ENCODE assay signal across 17 mouse cellular contexts in genomic region chr5:113467072-113467471, GRCm38 (mm10). TPM values are rescaled to one million over a fixed set of nuclear protein-coding genes. Genes with fewer than 3 reads are reported as not detected.
A peak's percentile ranks its signal among the peaks of the same experiment; 100 is the strongest.
DNase-seq lines count a peak whose midpoint lies in the region; ATAC-seq lines count a peak whose summit lies in the region.
"Had no signal": no experiment of that assay in that cellular context is flagged by ENCODE, and none has a peak within 500 bp of the region (broad histone marks: within the 10 kb centered on the region; RNA-seq: fewer than 3 reads in every experiment).

No protein-coding gene starts in this region.

- no peak overlapping the region for H3K4me2 ChIP-seq in forebrain, embryonic 14.5 days (ENCODE audit: low read length)
- no peak overlapping the region for H3K4me2 ChIP-seq in forebrain, embryonic 15.5 days (replicated peaks)
- H3K4me2 ChIP-seq in midbrain, embryonic 13.5 days (replicated peaks): no peak overlapping the region
- H3K4me2 ChIP-seq in embryonic facial prominence, embryonic 12.5 days (replicated peaks): no peak overlapping the region
- H3K4me2 ChIP-seq in midbrain, embryonic 15.5 days: no peak overlapping the region

- no peak overlapping the region for H3K27ac ChIP-seq in forebrain, embryonic 14.5 days (ENCODE audit: low read depth, low read length)
- H3K27ac ChIP-seq in forebrain, embryonic 15.5 days (replicated peaks): no peak overlapping the region
- H3K27ac ChIP-seq in midbrain, embryonic 10.5 days (replicated peaks): peak overlapping the region; percentile 75
- no peak overlapping the region for H3K27ac ChIP-seq in midbrain, embryonic 13.5 days
- H3K27ac ChIP-seq in embryonic facial prominence, embryonic 12.5 days: peak overlapping the region; percentile 76
- H3K27ac ChIP-seq in midbrain, embryonic 15.5 days: peak overlapping the region; percentile 22
- H3K27ac ChIP-seq: heart, embryonic 10.5 days; kidney, postnatal 0 days had no signal

- ATAC-seq in forebrain, embryonic 14.5 days: no peak
- ATAC-seq in forebrain, embryonic 15.5 days (replicated peaks): no peak
- no peak for ATAC-seq in midbrain, embryonic 13.5 days
- ATAC-seq in embryonic facial prominence, embryonic 12.5 days (ENCODE audit: insufficient number of reproducible peaks, insufficient read depth, low FRiP score, low TSS enrichment): no peak
- no peak for ATAC-seq in midbrain, embryonic 15.5 days (replicated peaks)

- no peaks in the 10 kb centered on the region for H3K36me3 ChIP-seq in forebrain, embryonic 14.5 days (ENCODE audit: control insufficient read depth, insufficient read depth, low read length)
- no peaks in the 10 kb centered on the region for H3K36me3 ChIP-seq in forebrain, embryonic 15.5 days
- H3K36me3 ChIP-seq in midbrain, embryonic 10.5 days: no peaks in the 10 kb centered on the region
- H3K36me3 ChIP-seq in midbrain, embryonic 13.5 days: no peaks in the 10 kb centered on the region
- no peaks in the 10 kb centered on the region for H3K36me3 ChIP-seq in embryonic facial prominence, embryonic 12.5 days
- no peaks in the 10 kb centered on the region for H3K36me3 ChIP-seq in midbrain, embryonic 15.5 days (replicated peaks)
- H3K36me3 ChIP-seq: heart, embryonic 10.5 days; neural tube, embryonic 15.5 days had no signal

- peaks cover 5% of the 10 kb centered on the region; the same call in 1 of the 2 replicates for H3K4me1 ChIP-seq in forebrain, embryonic 14.5 days (ENCODE audit: control insufficient read depth, insufficient read depth, low read length)
- H3K4me1 ChIP-seq in forebrain, embryonic 15.5 days: peaks cover 18% of the 10 kb centered on the region
- peaks cover 64% of the 10 kb centered on the region for H3K4me1 ChIP-seq in midbrain, embryonic 10.5 days
- H3K4me1 ChIP-seq in midbrain, embryonic 13.5 days (replicated peaks): peaks cover 46% of the 10 kb centered on the region
- peaks cover 32% of the 10 kb centered on the region for H3K4me1 ChIP-seq in embryonic facial prominence, embryonic 12.5 days
- H3K4me1 ChIP-seq in midbrain, embryonic 15.5 days: peaks cover 45% of the 10 kb centered on the region

- H3K9ac ChIP-seq in forebrain, embryonic 14.5 days (ENCODE audit: low read length): no peak overlapping the region
- H3K9ac ChIP-seq in forebrain, embryonic 15.5 days (replicated peaks): no peak overlapping the region
- H3K9ac ChIP-seq in midbrain, embryonic 13.5 days (replicated peaks): no peak overlapping the region
- no peak overlapping the region for H3K9ac ChIP-seq in embryonic facial prominence, embryonic 12.5 days
- no peak overlapping the region for H3K9ac ChIP-seq in midbrain, embryonic 15.5 days
- H3K9ac ChIP-seq: neural tube, embryonic 15.5 days had no signal

- H3K9me3 ChIP-seq in forebrain, embryonic 14.5 days (replicated peaks; ENCODE audit: control insufficient read depth, low read length): no peaks in the 10 kb centered on the region
- H3K9me3 ChIP-seq in forebrain, embryonic 15.5 days: no peaks in the 10 kb centered on the region
- no peaks in the 10 kb centered on the region for H3K9me3 ChIP-seq in midbrain, embryonic 10.5 days (replicated peaks)
- no peaks in the 10 kb centered on the region for H3K9me3 ChIP-seq in midbrain, embryonic 13.5 days
- H3K9me3 ChIP-seq in embryonic facial prominence, embryonic 12.5 days: no peaks in the 10 kb centered on the region
- H3K9me3 ChIP-seq in midbrain, embryonic 15.5 days: no peaks in the 10 kb centered on the region
- H3K9me3 ChIP-seq: heart, embryonic 10.5 days; neural tube, embryonic 15.5 days had no signal

- H3K4me3 ChIP-seq in forebrain, embryonic 14.5 days (ENCODE audit: low read depth, low read length): no peak overlapping the region
- H3K4me3 ChIP-seq in forebrain, embryonic 15.5 days: no peak overlapping the region
- H3K4me3 ChIP-seq in midbrain, embryonic 10.5 days: no peak overlapping the region
- H3K4me3 ChIP-seq in midbrain, embryonic 13.5 days (replicated peaks): no peak overlapping the region
- no peak overlapping the region for H3K4me3 ChIP-seq in embryonic facial prominence, embryonic 12.5 days
- H3K4me3 ChIP-seq in midbrain, embryonic 15.5 days: no peak overlapping the region
- H3K4me3 ChIP-seq: heart, embryonic 10.5 days; neural tube, embryonic 15.5 days had no signal

- WGBS in forebrain, embryonic 14.5 days: 10% methylated on average over 4 of the region's 4 CpGs
- 10% methylated on average over 4 of the region's 4 CpGs for WGBS in forebrain, embryonic 15.5 days
- 22% methylated on average over 4 of the region's 4 CpGs for WGBS in midbrain, embryonic 10.5 days
- WGBS in midbrain, embryonic 13.5 days: 13% methylated on average over 4 of the region's 4 CpGs
- 27% methylated on average over 4 of the region's 4 CpGs for WGBS in embryonic facial prominence, embryonic 12.5 days
- 12% methylated on average over 4 of the region's 4 CpGs for WGBS in midbrain, embryonic 15.5 days

- H3K27me3 ChIP-seq in forebrain, embryonic 14.5 days (replicated peaks; ENCODE audit: control insufficient read depth, insufficient read depth, low read length): peaks cover 3% of the 10 kb centered on the region; the same call in 1 of the 2 replicates
- H3K27me3 ChIP-seq in forebrain, embryonic 15.5 days: peaks cover 6% of the 10 kb centered on the region; the same call in 1 of the 2 replicates
- H3K27me3 ChIP-seq in midbrain, embryonic 10.5 days (ENCODE audit: low read depth, poor library complexity, severe bottlenecking): peaks cover 21% of the 10 kb centered on the region
- peaks cover 8% of the 10 kb centered on the region; the same call in 1 of the 2 replicates for H3K27me3 ChIP-seq in midbrain, embryonic 13.5 days
- peaks cover 12% of the 10 kb centered on the region for H3K27me3 ChIP-seq in embryonic facial prominence, embryonic 12.5 days
- H3K27me3 ChIP-seq in midbrain, embryonic 15.5 days (replicated peaks): no peaks in the 10 kb centered on the region
- H3K27me3 ChIP-seq: neural tube, embryonic 15.5 days had no signal

- DNase-seq in forebrain, embryonic 14.5 days (ENCODE audit: low spot score): peak; percentile 38
- no peak for DNase-seq in midbrain, embryonic 10.5 days (ENCODE audit: low spot score)
- DNase-seq in heart, adult 11 months: no peak
- DNase-seq: adrenal gland, postnatal 36 days; cerebellum, adult 8-10 months; lung, adult 18-20 months; lung, postnatal 14 days; right cerebral cortex, postnatal 14 days; spleen, adult 18-20 months; thymus, postnatal 36 days had no signal

RNA-seq across cellular contexts. Expression of gene Wscd2, which starts 23.1 kb away (rescaled TPM):
- 3.4 and 5.3 TPM in 2 replicates for polyA plus RNA-seq in forebrain, embryonic 14.5 days (2014; fragmentation: Nextera tagmentation; extraction: Ambion mirVana)
- 7.9 and 8.4 TPM in 2 replicates for polyA plus RNA-seq in forebrain, embryonic 15.5 days (2015; fragmentation: Nextera tagmentation; extraction: Ambion mirVana)
- 9.2 and 11.8 TPM in 2 replicates for polyA plus RNA-seq in midbrain, embryonic 10.5 days (2016; fragmentation: Nextera tagmentation; extraction: Ambion mirVana)
- polyA plus RNA-seq in midbrain, embryonic 13.5 days (2015; fragmentation: Nextera tagmentation; extraction: Ambion mirVana): 9.4 and 10.6 TPM in 2 replicates
- polyA plus RNA-seq in embryonic facial prominence, embryonic 12.5 days (2016; fragmentation: Nextera tagmentation; extraction: Ambion mirVana): 7.1 and 8.3 TPM in 2 replicates
- polyA plus RNA-seq in midbrain, embryonic 15.5 days (2015; fragmentation: Nextera tagmentation; extraction: Ambion mirVana): 16.0 TPM in 2 replicates

Comparison
In these comparisons a context has a peak if more than half of its experiments do, and no peak if none do; other contexts are left out.
1. H3K27ac ChIP-seq: peak in midbrain, embryonic 10.5 days (single experiment), embryonic facial prominence, embryonic 12.5 days (single experiment) and midbrain, embryonic 15.5 days (single experiment); none in forebrain, embryonic 14.5 days (single experiment), forebrain, embryonic 15.5 days (single experiment) and midbrain, embryonic 13.5 days (single experiment).